Mouse (Mus musculus): ENCODE data around the gene Enpp4. TPM values are rescaled to one million over a fixed set of nuclear protein-coding genes. Genes with fewer than 3 reads are reported as not detected.

Enpp4 gene
- polyA plus RNA-seq (2016; fragmentation: Nextera tagmentation; extraction: Ambion mirVana) = 6.3 and 6.6 TPM in 2 replicates

GRCm38 (mm10) chr17:44105287-44106138 is at the start of gene Enpp4:
Gene Enpp4 (minus strand): TSS chr17:44105809.
- under 1% methylated on average over 76 of the region's 76 CpGs for WGBS
- Histone ChIP-seq H3K27me3 (ENCODE audit: insufficient read depth, poor library complexity, severe bottlenecking) (0 out of 2 replicates have a peak, but pooled peaks cover 7% of the 10 kb centered on the region), H3K36me3 (no peaks in the 10 kb centered on the region), H3K27ac (peak within 1 kb of the TSS; percentile 89), H3K9me3 (no peaks in the 10 kb centered on the region), H3K4me3 (peak within 1 kb of the TSS; percentile 88), H3K4me1 (0 out of 2 replicates have a peak, but pooled peaks cover 11% of the 10 kb centered on the region)
- DNase-seq (ENCODE audit: low spot score) = peak; percentile 95

GRCm38 (mm10) chr17:44155204-44155603 is 49.6 kb upstream of the Enpp4 start:
- WGBS = 65% methylated on average over 2 of the region's 2 CpGs
- no peaks in the 10 kb centered on the region for H3K9me3 ChIP-seq
- H3K27ac ChIP-seq = no peak overlapping the region
- H3K27me3 ChIP-seq (ENCODE audit: insufficient read depth, poor library complexity, severe bottlenecking) = no peaks in the 10 kb centered on the region
- H3K4me1 ChIP-seq = peaks cover 24% of the 10 kb centered on the region; the same call in 1 of the 2 replicates
- no peak overlapping the region for H3K4me3 ChIP-seq
- H3K36me3 ChIP-seq = no peaks in the 10 kb centered on the region
- no peak for DNase-seq (ENCODE audit: low spot score)

- no peak overlapping the region for H3K27ac ChIP-seq
- no peaks in the 10 kb centered on the region for H3K27me3 ChIP-seq (ENCODE audit: insufficient read depth, poor library complexity, severe bottlenecking)
- DNase-seq (ENCODE audit: low spot score) = no peak
- H3K4me1 ChIP-seq = peaks cover 24% of the 10 kb centered on the region; the same call in 1 of the 2 replicates
- H3K36me3 ChIP-seq = no peaks in the 10 kb centered on the region
- no peaks in the 10 kb centered on the region for H3K9me3 ChIP-seq
- no peak overlapping the region for H3K4me3 ChIP-seq
- 41% methylated on average over 5 of the region's 5 CpGs for WGBS
These were observed 48.3 kb upstream of the Enpp4 start for GRCm38 (mm10) chr17:44153871-44154270.

GRCm38 (mm10) chr17:44151889-44152288 is 46.3 kb upstream of the Enpp4 start:
- 56% methylated on average over 8 of the region's 8 CpGs for WGBS
- no peak for DNase-seq (ENCODE audit: low spot score)
- H3K36me3 ChIP-seq = no peaks in the 10 kb centered on the region
- peaks cover 20% of the 10 kb centered on the region; the same call in 1 of the 2 replicates for H3K4me1 ChIP-seq
- H3K27ac ChIP-seq = peak overlapping the region; percentile 76
- H3K4me3 ChIP-seq = no peak overlapping the region
- H3K9me3 ChIP-seq = no peaks in the 10 kb centered on the region
- H3K27me3 ChIP-seq (ENCODE audit: insufficient read depth, poor library complexity, severe bottlenecking) = no peaks in the 10 kb centered on the region

GRCm38 (mm10) chr17:44151130-44151529 is 45.5 kb upstream of the Enpp4 start:
- H3K36me3 ChIP-seq = no peaks in the 10 kb centered on the region
- H3K4me1 ChIP-seq = peaks cover 20% of the 10 kb centered on the region; the same call in 1 of the 2 replicates
- no peaks in the 10 kb centered on the region for H3K27me3 ChIP-seq (ENCODE audit: insufficient read depth, poor library complexity, severe bottlenecking)
- WGBS = 58% methylated on average over 3 of the region's 3 CpGs
- H3K9me3 ChIP-seq = no peaks in the 10 kb centered on the region
- H3K27ac ChIP-seq = no peak overlapping the region
- no peak overlapping the region for H3K4me3 ChIP-seq
- no peak for DNase-seq (ENCODE audit: low spot score)

- DNase-seq (ENCODE audit: low spot score) = no peak
- 90% methylated on average over 5 of the region's 5 CpGs for WGBS
These were observed 42.7 kb upstream of the Enpp4 start for GRCm38 (mm10) chr17:44148109-44148846.

DNA sequence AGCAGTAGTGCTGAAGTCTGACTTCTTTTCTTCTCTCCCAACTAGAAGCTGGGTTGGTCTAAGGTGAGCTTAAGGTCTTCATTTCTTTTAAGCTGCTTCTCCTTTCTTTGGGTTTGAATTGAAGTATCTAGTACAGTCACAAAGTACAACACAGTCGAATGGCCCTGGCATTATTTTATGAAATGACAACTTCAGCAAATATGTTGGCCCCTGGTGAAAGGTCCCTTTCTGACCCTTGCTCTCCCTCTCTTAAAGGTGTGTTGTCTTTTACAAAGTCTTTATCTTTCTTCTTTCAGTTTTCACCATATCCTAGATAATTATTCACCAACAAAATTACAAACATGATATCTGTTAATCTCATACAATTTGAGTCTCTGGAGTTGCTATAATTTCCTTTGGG is 40.2 kb upstream of the Enpp4 start:
- H3K4me3 ChIP-seq = no peak overlapping the region
- H3K27ac ChIP-seq = no peak overlapping the region
- H3K36me3 ChIP-seq = no peaks in the 10 kb centered on the region
- no peaks in the 10 kb centered on the region for H3K9me3 ChIP-seq
- H3K27me3 ChIP-seq (ENCODE audit: insufficient read depth, poor library complexity, severe bottlenecking) = 0 out of 2 replicates have a peak, but pooled peaks cover 6% of the 10 kb centered on the region
- DNase-seq (ENCODE audit: low spot score) = no peak
- no peaks in the 10 kb centered on the region for H3K4me1 ChIP-seq
- 66% methylated on average over 1 of the region's 1 CpGs for WGBS

More at GRCm38 (mm10) chr17:44148109-44148846, 42.7 kb upstream of the Enpp4 start:
- Histone ChIP-seq H3K27me3 (ENCODE audit: insufficient read depth, poor library complexity, severe bottlenecking) (0 out of 2 replicates have a peak, but pooled peaks cover 4% of the 10 kb centered on the region), H3K4me1 (peaks cover 9% of the 10 kb centered on the region; the same call in 1 of the 2 replicates), H3K9me3 (no peaks in the 10 kb centered on the region), H3K36me3 (no peaks in the 10 kb centered on the region), H3K4me3 (no peak overlapping the region), H3K27ac (no peak overlapping the region)

GRCm38 (mm10) chr17:44136863-44137640 is 31.4 kb upstream of the Enpp4 start:
- peaks cover 16% of the 10 kb centered on the region; the same call in 1 of the 2 replicates for H3K27me3 ChIP-seq (ENCODE audit: insufficient read depth, poor library complexity, severe bottlenecking)
- H3K4me1 ChIP-seq = peaks cover 5% of the 10 kb centered on the region; the same call in 1 of the 2 replicates
- no peak for DNase-seq (ENCODE audit: low spot score)
- H3K4me3 ChIP-seq = no peak overlapping the region
- WGBS = 74% methylated on average over 10 of the region's 10 CpGs
- H3K27ac ChIP-seq = no peak overlapping the region
- no peaks in the 10 kb centered on the region for H3K36me3 ChIP-seq
- no peaks in the 10 kb centered on the region for H3K9me3 ChIP-seq

GRCm38 (mm10) chr17:44136018-44136417 is 30.4 kb upstream of the Enpp4 start:
- Histone ChIP-seq H3K27me3 (ENCODE audit: insufficient read depth, poor library complexity, severe bottlenecking) (peaks cover 16% of the 10 kb centered on the region; the same call in 1 of the 2 replicates), H3K36me3 (no peaks in the 10 kb centered on the region), H3K4me3 (peak overlapping the region; percentile 33; the same call in 1 of the 2 replicates)

DNA sequence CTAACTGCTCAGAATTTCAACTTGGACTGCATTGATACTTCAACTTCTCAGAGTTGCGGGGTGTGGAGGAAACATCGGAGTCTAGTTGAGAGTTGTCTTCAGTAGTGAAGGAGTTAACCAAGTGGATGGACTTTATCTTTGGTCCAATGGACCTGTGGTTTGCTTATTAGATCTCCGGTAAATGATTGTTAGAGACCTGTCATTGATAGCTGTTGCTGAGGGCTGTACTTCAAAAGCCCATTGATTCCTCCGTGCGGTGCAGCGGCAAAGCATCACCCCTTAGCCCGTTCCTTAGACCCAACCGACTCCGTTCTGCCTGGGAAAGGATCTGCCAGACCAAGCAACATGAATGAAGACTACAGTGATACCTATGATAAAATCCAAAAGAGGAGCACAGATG is 28.9 kb upstream of the Enpp4 start:
- peaks cover 16% of the 10 kb centered on the region; the same call in 1 of the 2 replicates for H3K27me3 ChIP-seq (ENCODE audit: insufficient read depth, poor library complexity, severe bottlenecking)
- no peak for DNase-seq (ENCODE audit: low spot score)
- WGBS = 71% methylated on average over 9 of the region's 9 CpGs
- no peaks in the 10 kb centered on the region for H3K36me3 ChIP-seq
- H3K9me3 ChIP-seq = no peaks in the 10 kb centered on the region
- no peak overlapping the region for H3K4me3 ChIP-seq
- H3K4me1 ChIP-seq = peaks cover 5% of the 10 kb centered on the region; the same call in 1 of the 2 replicates
- no peak overlapping the region for H3K27ac ChIP-seq

More at GRCm38 (mm10) chr17:44136018-44136417, 30.4 kb upstream of the Enpp4 start:
- Histone ChIP-seq H3K9me3 (no peaks in the 10 kb centered on the region), H3K27ac (no peak overlapping the region), H3K4me1 (peaks cover 5% of the 10 kb centered on the region; the same call in 1 of the 2 replicates)
- no peak for DNase-seq (ENCODE audit: low spot score)
- WGBS = 36% methylated on average over 8 of the region's 8 CpGs

GRCm38 (mm10) chr17:44134106-44134505 is 28.5 kb upstream of the Enpp4 start:
- no peak for DNase-seq (ENCODE audit: low spot score)
- Histone ChIP-seq H3K36me3 (no peaks in the 10 kb centered on the region), H3K27me3 (ENCODE audit: insufficient read depth, poor library complexity, severe bottlenecking) (peaks cover 16% of the 10 kb centered on the region; the same call in 1 of the 2 replicates), H3K4me3 (no peak overlapping the region), H3K4me1 (peaks cover 5% of the 10 kb centered on the region; the same call in 1 of the 2 replicates), H3K9me3 (no peaks in the 10 kb centered on the region), H3K27ac (no peak overlapping the region)
- WGBS = 46% methylated on average over 6 of the region's 6 CpGs

DNA sequence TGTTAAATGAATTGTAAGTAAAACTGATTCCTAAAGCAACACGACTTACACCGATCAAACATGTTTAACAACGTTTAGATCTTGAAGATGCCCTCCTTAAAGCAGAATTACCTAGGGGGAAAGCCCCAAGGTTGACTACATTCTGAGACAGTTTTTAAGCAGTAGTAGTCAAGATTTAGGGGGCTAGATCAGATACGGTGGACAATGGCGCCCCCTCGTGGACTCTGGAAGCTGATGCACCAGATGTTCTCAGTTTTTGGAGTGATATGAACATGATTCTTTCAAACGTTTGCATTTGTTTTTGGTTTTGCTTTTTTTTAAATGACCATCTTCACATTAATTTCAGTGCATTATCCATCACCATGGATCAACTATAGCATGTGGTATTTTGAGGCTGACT is 24.8 kb upstream of the Enpp4 start:
- H3K27me3 ChIP-seq (ENCODE audit: insufficient read depth, poor library complexity, severe bottlenecking) = peaks cover 16% of the 10 kb centered on the region; the same call in 1 of the 2 replicates
- H3K4me3 ChIP-seq = no peak overlapping the region
- H3K36me3 ChIP-seq = no peaks in the 10 kb centered on the region
- no peak for DNase-seq (ENCODE audit: low spot score)
- no peak overlapping the region for H3K27ac ChIP-seq
- 12% methylated on average over 7 of the region's 7 CpGs for WGBS
- no peaks in the 10 kb centered on the region for H3K4me1 ChIP-seq
- no peaks in the 10 kb centered on the region; the same call in 1 of the 2 replicates for H3K9me3 ChIP-seq

All from heart, embryonic 10.5 days (tissue).